Mouse (Mus musculus): ENCODE results near the gene Gm42674.
A peak's percentile ranks its signal among the peaks of the same experiment; 100 is the strongest.

Gene Gm42674

GRCm38 (mm10) chr3:90623435-90624071 lies 21.8 kb downstream of the Gm42674 start:
- peak; percentile 45 to 71 for DNase-seq (ENCODE audit: low spot score in 2 of 2)

GRCm38 (mm10) chr3:90625496-90625895 lies 23.8 kb downstream of the Gm42674 start:
- DNase-seq (ENCODE audit: low spot score in 2 of 2) = no peak

GRCm38 (mm10) chr3:90626266-90627021 lies 24.7 kb downstream of the Gm42674 start:
- no peak for DNase-seq (ENCODE audit: low spot score in 2 of 2)

- no peak for DNase-seq (ENCODE audit: low spot score in 2 of 2)
These were observed 25.7 kb downstream of the Gm42674 start for GRCm38 (mm10) chr3:90627366-90627765.

GRCm38 (mm10) chr3:90627807-90628206 lies 26.1 kb downstream of the Gm42674 start:
- DNase-seq (ENCODE audit: low spot score in 2 of 2) = no peak

GRCm38 (mm10) chr3:90629298-90629697 lies 27.6 kb downstream of the Gm42674 start:
- no peak for DNase-seq (ENCODE audit: low spot score in 2 of 2)

GRCm38 (mm10) chr3:90631984-90632383 lies 30.3 kb downstream of the Gm42674 start:
- DNase-seq (ENCODE audit: low spot score in 2 of 2) = no peak

GRCm38 (mm10) chr3:90638511-90639275 lies 37.0 kb downstream of the Gm42674 start:
- no peak for DNase-seq (ENCODE audit: low spot score in 2 of 2)

GRCm38 (mm10) chr3:90639511-90640154 lies 37.9 kb downstream of the Gm42674 start:
- DNase-seq (ENCODE audit: low spot score in 2 of 2) = no peak

- DNase-seq (ENCODE audit: low spot score in 2 of 2) = no peak
These were observed 39.3 kb downstream of the Gm42674 start for GRCm38 (mm10) chr3:90640981-90641380.

GRCm38 (mm10) chr3:90644220-90644619 lies 42.5 kb downstream of the Gm42674 start:
- DNase-seq (ENCODE audit: low spot score in 2 of 2) = no peak

- DNase-seq (ENCODE audit: low spot score in 2 of 2) = no peak
These were observed 45.6 kb downstream of the Gm42674 start for GRCm38 (mm10) chr3:90647291-90647690.

GRCm38 (mm10) chr3:90648981-90649380 lies 47.3 kb downstream of the Gm42674 start:
- no peak for DNase-seq (ENCODE audit: low spot score in 2 of 2)

- no peak for DNase-seq (ENCODE audit: low spot score in 2 of 2)
These were observed 48.1 kb downstream of the Gm42674 start for GRCm38 (mm10) chr3:90649832-90650231.

- DNase-seq (ENCODE audit: low spot score in 2 of 2) = peak; percentile 43 to 75
These were observed 51.3 kb downstream of the Gm42674 start for GRCm38 (mm10) chr3:90652878-90653508.

GRCm38 (mm10) chr3:90653717-90654116 lies 52.0 kb downstream of the Gm42674 start, which contains the start of gene S100a7a:
Gene S100a7a, plus strand, starts transcription at chr3:90654017.
- DNase-seq (ENCODE audit: low spot score in 2 of 2) = no peak

Measured in frontal cortex, postnatal 10 days (tissue).